Mouse (Mus musculus) G1E (cell line): ENCODE results near the gene Rtn2.

Experiments used
- CTCF ChIP-seq: IDR thresholded peaks from 2 replicates; pipeline ENCODE4 v1.5.1; 2012; ENCODE audit warnings: low read depth, low read length, inconsistent platforms, mixed read lengths
- POLR2AphosphoS5 ChIP-seq: IDR thresholded peaks from 2 replicates; pipeline ENCODE4 v1.6.1; 2012; ENCODE audit warnings: low read depth, low read length, inconsistent platforms; ENCODE audit not compliant: insufficient replicate concordance

DNA sequence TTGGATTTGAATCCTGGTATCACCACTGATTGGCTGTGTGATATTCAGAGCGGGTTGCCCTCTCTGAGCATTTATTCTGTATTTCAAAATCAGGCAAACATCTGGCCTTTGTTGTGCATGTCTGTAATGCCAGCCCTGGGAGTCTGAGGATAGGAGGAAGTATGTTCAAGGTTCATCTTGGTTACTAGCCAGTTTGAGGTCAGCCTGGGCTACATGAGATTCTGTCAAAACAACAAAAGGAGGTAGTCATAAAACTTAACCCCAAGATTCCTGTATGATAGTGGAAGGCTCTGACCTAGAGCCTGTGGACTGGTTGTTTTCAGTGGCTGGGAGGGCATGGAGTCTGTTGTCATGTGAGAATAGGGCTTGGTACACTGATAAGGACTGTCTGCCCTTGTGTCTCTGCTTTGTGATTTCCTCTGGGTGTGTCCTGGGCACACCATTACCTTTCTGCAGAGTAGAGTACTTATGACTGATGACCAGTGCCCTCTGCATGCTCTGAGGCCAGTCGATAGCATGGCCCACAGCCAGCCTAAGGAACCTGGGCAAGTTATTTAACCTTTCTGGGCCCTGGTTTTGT is 47.2 kb upstream of the Rtn2 start:
- TF ChIP-seq CTCF (no peak), POLR2AphosphoS5 (no peak)
